Mouse (Mus musculus): ENCODE data around the gene Nudt3. TPM values are rescaled to one million over a fixed set of nuclear protein-coding genes. Genes with fewer than 3 reads are reported as not detected.

Nudt3 gene
- total RNA-seq, 1 experiment from 2014 or later: 113 TPM

Other genes starting within 250 kb of the Nudt3 start
- 0.29 TPM in 1 of 3 replicates, not detected in the others for gene Grm4, start 102.1 kb downstream of the Nudt3 start, total RNA-seq (2017)
- gene Hmga1, start 67.0 kb downstream of the Nudt3 start, total RNA-seq (2017): 41.0 to 54.9 TPM (median 45.7 TPM) in 3 replicates
- gene AI413582, start 57.7 kb downstream of the Nudt3 start, total RNA-seq (2017): 34.3 to 57.5 TPM (median 37.8 TPM) in 3 replicates
- not detected in 3 replicates for gene RPS10-NUDT3, start 11.7 kb upstream of the Nudt3 start, total RNA-seq (2017)
- gene Rps10, start 13.2 kb upstream of the Nudt3 start, total RNA-seq (2017): 1,083 to 1,310 TPM (median 1,165 TPM) in 3 replicates
- 1.8 TPM in 1 of 3 replicates, not detected in the others for gene Pacsin1, start 32.0 kb upstream of the Nudt3 start, total RNA-seq (2017)
- gene Spdef, start 105.5 kb upstream of the Nudt3 start, total RNA-seq (2017): not detected in 3 replicates
- 146 to 207 TPM (median 171 TPM) in 3 replicates for gene D17Wsu92e, start 197.2 kb upstream of the Nudt3 start, total RNA-seq (2017)
- 77.5 to 88.4 TPM (median 81.4 TPM) in 3 replicates for gene Snrpc, start 214.7 kb upstream of the Nudt3 start, total RNA-seq (2017)
- 3.9 to 5.1 TPM (median 4.2 TPM) in 3 replicates for gene Uhrf1bp1, start 232.9 kb upstream of the Nudt3 start, total RNA-seq (2017)

Data from monocyte, adult 5-6 weeks (primary cell).